In genomic region chr3:108699786-108700185, GRCm38 (mm10) we compare ENCODE assay signal across 22 mouse cellular contexts. TPM values are rescaled to one million over a fixed set of nuclear protein-coding genes. Genes with fewer than 3 reads are reported as not detected.
DNase-seq lines count a peak whose midpoint lies in the region; ATAC-seq lines count a peak whose summit lies in the region.
"Had no signal": no experiment of that assay in that cellular context is flagged by ENCODE, and none has a peak within 500 bp of the region (broad histone marks: within the 10 kb centered on the region; RNA-seq: fewer than 3 reads in every experiment).

No protein-coding gene starts in this region.

- intact Hi-C loops in heart, postnatal 25 days (cut with DNase I), result no loop called here

- peaks cover 21% of the 10 kb centered on the region; the same call in 1 of the 2 replicates for H3K36me3 ChIP-seq in midbrain, embryonic 11.5 days (ENCODE audit: control insufficient read depth, insufficient read depth, low read length)
- no peaks in the 10 kb centered on the region for H3K36me3 ChIP-seq in midbrain, embryonic 16.5 days (ENCODE audit: control insufficient read depth, insufficient read depth, low read length)

- H3K27ac ChIP-seq in midbrain, embryonic 11.5 days (ENCODE audit: low read depth, low read length), result no peak overlapping the region
- H3K27ac ChIP-seq in midbrain, embryonic 16.5 days (ENCODE audit: low read length), result no peak overlapping the region

- WGBS in midbrain, embryonic 11.5 days, result 94% methylated on average over 4 of the region's 4 CpGs
- 95% methylated on average over 4 of the region's 4 CpGs for WGBS in midbrain, embryonic 16.5 days

- no peaks in the 10 kb centered on the region for H3K27me3 ChIP-seq in midbrain, embryonic 11.5 days (ENCODE audit: control insufficient read depth, insufficient read depth, low read length)
- H3K27me3 ChIP-seq in midbrain, embryonic 16.5 days (ENCODE audit: control insufficient read depth, insufficient read depth, low read depth, low read length), result no peaks in the 10 kb centered on the region
- H3K27me3 ChIP-seq: CH12.LX, Patski had no signal

- peak; percentile 73 for DNase-seq in heart, adult 11 months
- DNase-seq in heart, postnatal 25 days (ENCODE audit: low spot score), result no peak
- peak; percentile 62 for DNase-seq in midbrain, embryonic 11.5 days (ENCODE audit: low spot score, missing footprints)
- DNase-seq: adrenal gland, adult 2 months; adrenal gland, adult 8-10 months; adrenal gland, postnatal 10 days; adrenal gland, postnatal 14 days; adrenal gland, postnatal 25 days; adrenal gland, postnatal 36 days; B cell, adult 2 months; cerebellum, adult 11 months; cerebellum, adult 11-12 months; cerebellum, adult 18-20 months had no signal

- no peak overlapping the region for H3K4me2 ChIP-seq in midbrain, embryonic 11.5 days
- no peak overlapping the region for H3K4me2 ChIP-seq in midbrain, embryonic 16.5 days (ENCODE audit: low read length)

- H3K9ac ChIP-seq in midbrain, embryonic 11.5 days (ENCODE audit: low read length), result no peak overlapping the region
- H3K9ac ChIP-seq in midbrain, embryonic 16.5 days (ENCODE audit: low read depth, low read length), result no peak overlapping the region

- H3K4me1 ChIP-seq in midbrain, embryonic 11.5 days (ENCODE audit: control insufficient read depth, insufficient read depth, low read length), result no peaks in the 10 kb centered on the region
- H3K4me1 ChIP-seq in midbrain, embryonic 16.5 days (ENCODE audit: control insufficient read depth, insufficient read depth, low read length), result no peaks in the 10 kb centered on the region

- H3K9me3 ChIP-seq in midbrain, embryonic 11.5 days (ENCODE audit: control insufficient read depth, low read length), result no peaks in the 10 kb centered on the region
- H3K9me3 ChIP-seq in midbrain, embryonic 16.5 days (replicated peaks; ENCODE audit: control insufficient read depth, low read length, poor library complexity, severe bottlenecking), result no peaks in the 10 kb centered on the region
- H3K9me3 ChIP-seq: G1E had no signal

- H3K4me3 ChIP-seq in midbrain, embryonic 11.5 days (ENCODE audit: low read depth, low read length), result no peak overlapping the region
- no peak overlapping the region for H3K4me3 ChIP-seq in midbrain, embryonic 16.5 days (ENCODE audit: low read depth, low read length)

- ATAC-seq in midbrain, embryonic 11.5 days (ENCODE audit: low FRiP score), result no peak
- ATAC-seq in midbrain, embryonic 16.5 days, result no peak
- ATAC-seq: activated CD4-positive, CD25-positive, alpha-beta regulatory T cell, adult 4 months; CD4-positive, CD25-positive, alpha-beta regulatory T cell, adult 4 months; Patski had no signal

RNA-seq across cellular contexts. Expression of gene Gpsm2, which starts 22.3 kb away (rescaled TPM):
- 1 to 10 TPM; 2.1 to 2.5 TPM for total RNA-seq in heart, postnatal 25 days (2021)
- 113 and 119 TPM in 2 replicates for polyA plus RNA-seq in midbrain, embryonic 11.5 days (2014; fragmentation: Nextera tagmentation; extraction: Ambion mirVana)
- polyA plus RNA-seq in midbrain, embryonic 16.5 days (2015; fragmentation: Nextera tagmentation; extraction: Ambion mirVana), result 16.6 and 19.4 TPM in 2 replicates

RNA-seq across cellular contexts. Expression of gene Aknad1, which starts 39.7 kb away (rescaled TPM):
- total RNA-seq in heart, postnatal 25 days (2021), result not detected
- polyA plus RNA-seq in midbrain, embryonic 11.5 days (2014; fragmentation: Nextera tagmentation; extraction: Ambion mirVana), result not detected in 2 replicates
- polyA plus RNA-seq in midbrain, embryonic 16.5 days (2015; fragmentation: Nextera tagmentation; extraction: Ambion mirVana), result not detected in 2 replicates
- total RNA-seq: adrenal gland, adult 18-20 months; adrenal gland, adult 2 months; adrenal gland, postnatal 14 days; adrenal gland, postnatal 25 days; adrenal gland, postnatal 36 days; CH12.LX; ES-E14; MEL had no signal
- polyA plus RNA-seq: activated CD4-positive, CD25-positive, alpha-beta regulatory T cell, adult 4 months; adrenal gland, adult 2 months; CD4-positive, CD25-positive, alpha-beta regulatory T cell, adult 4 months; G1E; Patski had no signal

RNA-seq across cellular contexts. Expression of gene Clcc1, which starts 46.1 kb away (rescaled TPM):
- total RNA-seq in heart, postnatal 25 days (2021), result 10 to 100 TPM; 38.4 to 43.1 TPM
- polyA plus RNA-seq in midbrain, embryonic 11.5 days (2014; fragmentation: Nextera tagmentation; extraction: Ambion mirVana), result 64.0 and 76.2 TPM in 2 replicates
- polyA plus RNA-seq in midbrain, embryonic 16.5 days (2015; fragmentation: Nextera tagmentation; extraction: Ambion mirVana), result 41.4 and 43.4 TPM in 2 replicates
